ENCODE assay signal across 1 mouse cellular context in the genomic region with DNA sequence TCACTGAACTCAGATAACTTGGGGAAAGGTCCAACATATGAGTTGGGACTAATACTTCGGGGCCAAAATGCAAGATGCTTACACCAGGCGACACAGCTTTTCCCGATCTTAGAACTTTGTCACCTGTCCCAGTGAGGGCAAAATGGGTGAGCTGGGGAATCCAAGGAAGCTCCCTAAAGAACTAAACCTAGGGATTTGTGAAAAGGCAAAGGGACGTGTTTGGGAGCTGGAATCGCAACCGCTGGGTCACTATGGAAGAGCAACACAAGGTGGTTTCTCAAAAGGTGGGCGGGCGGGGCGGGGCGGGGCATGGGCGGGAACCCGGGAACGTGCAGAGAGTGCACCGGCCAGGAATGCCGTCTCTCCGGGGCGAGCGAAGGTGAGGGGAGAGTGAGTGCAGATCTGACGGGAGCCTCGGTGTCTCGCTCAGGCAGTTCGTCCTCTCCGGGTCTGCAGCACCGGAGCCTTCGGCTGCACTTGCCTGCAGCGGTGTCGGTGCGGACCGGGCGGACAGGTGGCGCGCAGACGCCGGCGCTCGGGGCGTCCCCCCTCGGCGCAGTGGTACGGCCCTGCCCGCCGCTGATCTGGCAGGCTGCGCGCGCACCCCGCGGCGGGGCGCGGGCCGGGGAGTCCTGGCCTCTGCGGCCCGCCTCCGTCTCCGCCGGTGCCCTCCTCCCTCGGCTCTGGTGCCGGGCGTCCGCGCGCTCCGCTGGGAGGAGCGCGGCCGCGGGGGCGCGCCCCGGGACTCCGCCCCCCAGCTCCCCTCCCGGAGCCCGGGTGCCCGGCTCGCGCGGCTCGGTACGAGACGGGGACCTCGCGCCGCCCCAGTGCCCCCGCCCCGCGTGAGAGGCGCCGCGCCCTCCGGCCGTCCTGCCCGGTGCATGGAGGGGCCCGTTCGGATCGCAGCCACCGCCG.
A peak's percentile ranks its signal among the peaks of the same experiment; 100 is the strongest.
TF ChIP-seq lines count a peak whose summit lies in the region.

A gene (plus strand): TSS at position 324 of the 915 bp plus-strand sequence.

TF ChIP-seq in CH12.LX, 34 proteins besides CTCF, POLR2A, EP300 and RAD21 (continued from another document):
- TF ChIP-seq MYC (IDR thresholded peaks at IDR 0.05; ENCODE audit: low read depth, low read length) (no peak), TBP (conservative IDR thresholded peaks at IDR 0.05; ENCODE audit: low read depth, low read length) (no peak), E2F4 (IDR thresholded peaks at IDR 0.05; ENCODE audit: insufficient replicate concordance, low read depth, low read length) (no peak), RCOR1 (conservative IDR thresholded peaks at IDR 0.05; ENCODE audit: low read depth, low read length) (no peak), PAX5 (IDR thresholded peaks at IDR 0.05; ENCODE audit: low read length) (no peak), USF1 (IDR thresholded peaks at IDR 0.05; ENCODE audit: low read depth, low read length) (no peak), USF2 (conservative IDR thresholded peaks at IDR 0.05; ENCODE audit: low read depth, low read length) (no peak), SMC3 (IDR thresholded peaks at IDR 0.05; ENCODE audit: low read depth, low read length) (no peak), MAX (IDR thresholded peaks at IDR 0.05; ENCODE audit: low read length) (no peak), ZMIZ1 (IDR thresholded peaks at IDR 0.05; ENCODE audit: low read depth, low read length) (no peak), UBTF (IDR thresholded peaks at IDR 0.05; ENCODE audit: low read depth, low read length) (no peak; the same call in 1 of the 2 replicates), IRF4 (IDR thresholded peaks at IDR 0.05; ENCODE audit: low read depth, low read length) (no peak), HCFC1 (IDR thresholded peaks at IDR 0.05; ENCODE audit: low read depth, low read length) (peak; percentile 36), ETS1 (conservative IDR thresholded peaks at IDR 0.05; ENCODE audit: low read depth, low read length) (no peak), BHLHE40 (IDR thresholded peaks at IDR 0.05; ENCODE audit: low read depth, low read length) (peak; percentile 73), JUN (IDR thresholded peaks at IDR 0.05; ENCODE audit: insufficient read depth, low read depth, low read length) (no peak), ZKSCAN1 (IDR thresholded peaks at IDR 0.05; ENCODE audit: borderline replicate concordance, low read depth, low read length) (no peak), MXI1 (IDR thresholded peaks at IDR 0.05; ENCODE audit: low read depth, low read length) (0 out of 2 replicates have a peak, but pooled peaks have one; percentile 26), NELFE (IDR thresholded peaks at IDR 0.05; ENCODE audit: low read depth, low read length) (peak; percentile 32; the same call in 1 of the 2 replicates)
